Mouse (Mus musculus) limb, embryonic 14.5 days (tissue): Measurements from ENCODE around the gene Stx5a. TPM values are rescaled to one million over a fixed set of nuclear protein-coding genes. Genes with fewer than 3 reads are reported as not detected.

ENCODE experiments used
- ATAC-seq: fragments of 200-750 bp; cut with Nextera tagmentation; 2 replicates; pipeline ENCODE4 v1.8.0; 2017; ENCODE audit warnings: low read depth, moderate number of reproducible peaks, moderate TSS enrichment; ENCODE audit not compliant: low FRiP score
- DNase-seq: peaks from one replicate; pipeline ENCODE4 v3.0.0-alpha.2; 2015; ENCODE audit warnings: low spot score
- H3K27ac ChIP-seq: fragments of 300-500 bp; sonication (generic); replicated peaks from 2 replicates; pipeline ENCODE4 v1.5.1; 2014; ENCODE audit warnings: low read depth, mild to moderate bottlenecking, low read length, moderate library complexity, mixed read lengths
- H3K27me3 ChIP-seq: fragments of 300-500 bp; sonication (generic); 2 replicates; pipeline ENCODE4 v1.6.1; 2014; ENCODE audit warnings: low read length, mixed read lengths; ENCODE audit not compliant: control insufficient read depth, insufficient read depth
- H3K36me3 ChIP-seq: fragments of 300-500 bp; sonication (generic); 2 replicates; pipeline ENCODE4 v1.6.1; 2014; ENCODE audit warnings: mild to moderate bottlenecking, low read length, moderate library complexity, mixed read lengths; ENCODE audit not compliant: control insufficient read depth, insufficient read depth
- H3K4me1 ChIP-seq: fragments of 300-500 bp; sonication (generic); 2 replicates; pipeline ENCODE4 v1.6.1; 2014; ENCODE audit warnings: antibody characterized with exemption, low read length, mixed read lengths; ENCODE audit not compliant: control insufficient read depth, insufficient read depth
- H3K4me2 ChIP-seq: fragments of 300-500 bp; sonication (generic); replicated peaks from 2 replicates; pipeline ENCODE4 v1.6.1; 2014; ENCODE audit warnings: low read depth, mild to moderate bottlenecking, low read length, moderate library complexity; ENCODE audit not compliant: severe bottlenecking
- H3K4me3 ChIP-seq: fragments of 300-500 bp; sonication (generic); replicated peaks from 2 replicates; pipeline ENCODE4 v1.5.1; 2014; ENCODE audit warnings: low read length
- H3K9ac ChIP-seq: fragments of 300-500 bp; sonication (generic); 2 replicates; pipeline ENCODE4 v1.6.1; 2014; ENCODE audit warnings: mild to moderate bottlenecking, low read depth, low read length, moderate library complexity; ENCODE audit not compliant: severe bottlenecking
- H3K9me3 ChIP-seq: fragments of 300-500 bp; sonication (generic); 2 replicates; pipeline ENCODE4 v1.6.1; 2016; ENCODE audit warnings: low read length; ENCODE audit not compliant: control insufficient read depth
- POLR2A ChIP-seq: fragments of 200-500 bp; IDR thresholded peaks from 2 replicates; pipeline ENCODE4 v1.8.0; 2012; ENCODE audit warnings: inconsistent platforms, mild to moderate bottlenecking, moderate library complexity, borderline replicate concordance; ENCODE audit not compliant: insufficient read depth, insufficient read length; ENCODE audit errors: extremely low read depth
- WGBS: fragments of 180-500 bp; shearing (Covaris S2); extraction: QIAGEN DNeasy Blood & Tissue Kit; methylation state at CpG from one replicate; pipeline ENCODE4 v1.1.7; 2014; 5-methylcytosine and 5-hydroxymethylcytosine counted together
- polyA plus RNA-seq, 2 experiments: library from polyadenylated mRNA; depleted of rRNA in 1 of 2; stranded (reverse) in 1 of 2; unstranded in 1 of 2; fragments of >200 nt; fragmentation: Nextera tagmentation in 1 of 2; extraction: Ambion mirVana in 1 of 2; gene quantifications; 2 replicates each; pipeline versions ENCODE4 v1.2.1 to v1.2.3; 2012 to 2014

The Stx5a gene
- polyA plus RNA-seq, 2 experiments = 161 to 188 TPM

DNA sequence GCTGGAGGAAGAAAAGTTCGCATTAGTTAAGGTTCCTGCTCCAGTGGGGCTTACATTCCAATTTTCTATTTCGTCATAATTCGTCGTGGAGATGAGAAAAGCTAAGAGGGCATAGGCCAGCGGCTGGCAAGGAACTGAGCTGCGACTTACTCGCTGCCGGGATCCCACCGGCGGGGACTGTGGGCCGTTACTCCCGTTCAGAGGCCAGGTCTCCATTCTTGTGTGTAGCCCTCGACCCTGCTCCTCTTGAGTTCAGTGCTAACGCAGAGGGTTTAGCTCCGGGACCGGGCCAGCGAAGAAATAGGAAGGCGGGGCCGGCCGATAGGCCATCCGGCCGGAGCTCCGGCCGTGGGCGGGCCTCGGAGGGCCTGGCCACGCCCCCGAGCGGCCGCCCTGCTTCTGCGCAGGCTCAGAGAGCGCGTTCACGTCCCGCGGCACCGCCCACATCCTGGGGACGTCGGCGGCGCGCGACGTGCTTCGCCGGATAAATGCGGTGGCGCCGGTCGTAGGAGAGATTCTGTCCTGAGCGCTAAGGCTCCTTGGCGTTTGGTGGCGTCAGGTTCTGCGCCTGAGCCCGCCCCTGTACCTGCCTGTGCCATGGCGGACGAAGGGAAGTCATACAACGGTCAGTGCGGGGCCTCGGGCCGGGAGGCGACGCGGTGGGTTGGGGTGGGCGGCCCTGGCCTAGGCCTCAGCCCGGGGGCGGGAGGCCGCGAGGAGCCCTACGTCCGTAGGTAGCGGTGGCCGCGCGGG is 15.6 kb downstream of the Stx5a start, which contains the start of gene Nxf1:
Gene Nxf1 (plus strand): TSS at position 439 of the 753 bp plus-strand sequence.
- Histone ChIP-seq H3K9me3 (no peaks in the 10 kb centered on the region), H3K9ac (peak within 1 kb of the TSS; percentile 95), H3K4me2 (peak within 1 kb of the TSS; percentile 57), H3K4me1 (peaks cover 6% of the 10 kb centered on the region; the same call in 1 of the 2 replicates), H3K36me3 (peaks cover 37% of the 10 kb centered on the region), H3K4me3 (peak within 1 kb of the TSS; percentile 98), H3K27ac (peak within 1 kb of the TSS; percentile 70), H3K27me3 (no peaks in the 10 kb centered on the region)
- DNase-seq (peak; percentile 92), ATAC-seq (peak; percentile 91)
- under 1% methylated on average over 55 of the region's 75 CpGs for WGBS
- TF ChIP-seq POLR2A = 0 out of 2 replicates have a peak, but pooled peaks have one; percentile 39

- Histone ChIP-seq H3K4me1 (peaks cover 6% of the 10 kb centered on the region; the same call in 1 of the 2 replicates), H3K9ac (peak overlapping the region; percentile 95), H3K4me2 (peak overlapping the region; percentile 57), H3K9me3 (no peaks in the 10 kb centered on the region), H3K27me3 (no peaks in the 10 kb centered on the region), H3K27ac (peak overlapping the region; percentile 70), H3K4me3 (peak overlapping the region; percentile 98), H3K36me3 (peaks cover 36% of the 10 kb centered on the region)
- ATAC-seq = no peak
- 4% methylated on average over 14 of the region's 14 CpGs for whole genome bisulfite sequencing
- no peak for DNase-seq
- TF ChIP-seq POLR2A = no peak
Measured at GRCm38 (mm10) chr19:8757471-8757998, 16.3 kb downstream of the Stx5a start.

DNA sequence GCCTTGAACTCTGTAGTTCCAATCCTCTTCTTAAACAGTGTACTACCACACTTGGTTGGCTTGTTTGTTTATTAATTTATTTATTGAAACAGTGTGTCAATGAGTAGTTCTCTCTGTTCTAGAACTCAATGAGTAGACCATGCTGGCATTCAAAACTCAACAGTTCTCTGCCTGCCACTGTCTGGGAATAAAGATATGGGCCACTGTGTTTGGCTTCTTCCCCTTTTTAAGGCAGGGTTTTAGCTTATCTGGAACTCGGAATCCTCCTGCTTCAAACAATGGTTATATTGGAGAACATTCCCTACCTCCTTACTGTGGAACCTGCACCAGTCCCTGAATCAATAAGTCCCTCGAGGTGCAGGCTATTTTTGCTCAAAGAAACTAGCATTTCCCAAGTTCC is 17.7 kb downstream of the Stx5a start:
- no peak overlapping the region for H3K27ac ChIP-seq
- no peak for ATAC-seq

DNA sequence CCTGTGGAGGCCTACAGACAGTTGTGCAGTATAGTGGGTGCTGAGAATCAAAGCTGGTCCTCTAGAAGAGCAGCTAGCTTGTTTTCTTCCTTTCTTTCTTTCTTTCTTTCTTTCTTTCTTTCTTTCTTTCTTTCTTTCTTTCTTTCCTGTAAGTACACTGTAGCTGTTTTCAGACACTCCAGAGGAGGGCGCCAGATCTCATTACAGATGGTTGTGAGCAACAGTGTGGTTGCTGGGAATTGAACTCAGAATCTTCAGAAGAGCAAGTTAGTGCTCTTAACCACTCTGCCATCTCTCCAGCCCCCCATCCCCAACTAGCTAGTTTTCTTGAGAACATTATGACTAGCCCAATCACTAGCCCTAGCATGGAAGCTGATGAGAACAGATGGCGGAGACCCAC is 19.5 kb downstream of the Stx5a start:
- H3K9me3 ChIP-seq = 0 out of 2 replicates have a peak, but pooled peaks cover 6% of the 10 kb centered on the region
- WGBS = 94% methylated on average over 2 of the region's 2 CpGs
- H3K36me3 ChIP-seq = peaks cover 41% of the 10 kb centered on the region
- ATAC-seq (no peak), DNase-seq (no peak)
- no peak overlapping the region for H3K4me3 ChIP-seq
- H3K4me1 ChIP-seq = peaks cover 6% of the 10 kb centered on the region; the same call in 1 of the 2 replicates
- TF ChIP-seq POLR2A = no peak
- no peak overlapping the region for H3K27ac ChIP-seq
- no peaks in the 10 kb centered on the region for H3K27me3 ChIP-seq
- H3K9ac ChIP-seq = no peak overlapping the region
- no peak overlapping the region for H3K4me2 ChIP-seq

More for the DNA sequence above, 17.7 kb downstream of the Stx5a start:
- no peak overlapping the region for H3K4me2 ChIP-seq
- no peak overlapping the region for H3K9ac ChIP-seq
- TF ChIP-seq POLR2A = no peak
- H3K4me1 ChIP-seq = peaks cover 6% of the 10 kb centered on the region; the same call in 1 of the 2 replicates
- WGBS = 92% methylated on average over 2 of the region's 2 CpGs
- no peaks in the 10 kb centered on the region for H3K27me3 ChIP-seq
- 0 out of 2 replicates have a peak overlapping the region, but pooled peaks have one; percentile 2 for H3K4me3 ChIP-seq
- DNase-seq = no peak
- peaks cover 40% of the 10 kb centered on the region for H3K36me3 ChIP-seq
- H3K9me3 ChIP-seq = no peaks in the 10 kb centered on the region

GRCm38 (mm10) chr19:8763276-8763675 is 22.1 kb downstream of the Stx5a start:
- peaks cover 63% of the 10 kb centered on the region for H3K36me3 ChIP-seq
- H3K27me3 ChIP-seq = no peaks in the 10 kb centered on the region
- WGBS = 97% methylated on average over 4 of the region's 4 CpGs
- no peak overlapping the region for H3K9ac ChIP-seq
- 0 out of 2 replicates have a peak, but pooled peaks cover 6% of the 10 kb centered on the region for H3K9me3 ChIP-seq
- peaks cover 2% of the 10 kb centered on the region; the same call in 1 of the 2 replicates for H3K4me1 ChIP-seq
- H3K4me2 ChIP-seq = no peak overlapping the region
- ATAC-seq (no peak), DNase-seq (no peak)
- TF ChIP-seq POLR2A = no peak
- H3K27ac ChIP-seq = no peak overlapping the region
- no peak overlapping the region for H3K4me3 ChIP-seq
